Mouse (Mus musculus) gastrocnemius, postnatal 10 days (tissue): Measurements from ENCODE around the gene Creg2. TPM values are rescaled to one million over a fixed set of nuclear protein-coding genes. Genes with fewer than 3 reads are reported as not detected.
"Not testable (repeated sequence)": the region's sequence is repeated elsewhere in the genome, so short reads cannot be mapped to it uniquely, and the experiment has no call there.

Experiments used
- DNase-seq: peaks from one replicate; pipeline ENCODE4 v3.0.0; 2021; ENCODE audit warnings: mixed read lengths
- total RNA-seq, 2 experiments: library from RNA; stranded (reverse); gene quantifications; 2 replicates each; pipeline ENCODE4 v1.2.3; 2021

Gene Creg2
- total RNA-seq, 2 experiments from 2014 or later = 0.14 to 0.18 TPM

DNA sequence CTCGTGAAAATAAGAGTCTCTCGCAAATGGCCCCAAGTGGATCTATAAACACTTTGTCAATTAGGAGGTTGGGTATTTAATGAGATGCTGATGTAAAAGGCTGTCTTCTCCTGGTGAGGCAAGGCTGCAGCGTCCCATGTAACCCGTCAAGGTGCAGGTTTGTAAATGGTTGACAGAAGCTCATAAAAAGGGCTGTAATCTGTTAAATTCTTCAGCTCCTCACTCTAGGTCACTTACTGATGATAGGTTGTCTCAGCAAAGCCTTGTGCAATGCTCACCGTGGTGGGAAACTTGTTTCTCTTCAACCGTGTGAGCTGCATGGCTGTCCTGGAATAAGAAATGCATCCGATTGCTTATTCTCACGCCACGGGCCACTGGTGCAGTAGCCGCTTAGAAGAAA, 57.4 kb downstream of the Creg2 start:
- no peak for DNase-seq

- DNase-seq = no peak
Measured at GRCm38 (mm10) chr1:39592090-39592489, 59.2 kb downstream of the Creg2 start.

DNA sequence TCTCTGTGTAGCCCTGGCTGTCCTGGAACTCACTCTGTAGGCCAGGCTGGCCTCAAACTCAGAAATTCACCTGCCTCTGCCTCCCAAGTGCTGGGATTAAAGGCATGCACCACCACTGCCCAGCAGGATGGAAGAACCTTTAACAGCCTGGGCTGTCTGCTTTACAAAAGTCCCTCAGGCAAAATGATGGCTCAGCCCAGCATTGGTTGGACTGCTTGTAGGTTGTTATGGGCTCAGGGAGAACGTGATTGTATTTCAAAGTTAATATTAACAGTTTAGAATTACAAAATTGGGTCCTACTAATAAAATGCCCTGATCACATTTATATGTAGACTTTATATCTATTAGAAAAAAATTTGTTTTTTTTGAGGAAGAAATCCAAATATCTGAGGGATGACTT, 59.7 kb downstream of the Creg2 start:
- not testable (repeated sequence) for DNase-seq

GRCm38 (mm10) chr1:39590193-39590592, 61.1 kb downstream of the Creg2 start:
- no peak for DNase-seq

- DNase-seq = no peak
Measured at GRCm38 (mm10) chr1:39585416-39585815, 65.9 kb downstream of the Creg2 start.

DNA sequence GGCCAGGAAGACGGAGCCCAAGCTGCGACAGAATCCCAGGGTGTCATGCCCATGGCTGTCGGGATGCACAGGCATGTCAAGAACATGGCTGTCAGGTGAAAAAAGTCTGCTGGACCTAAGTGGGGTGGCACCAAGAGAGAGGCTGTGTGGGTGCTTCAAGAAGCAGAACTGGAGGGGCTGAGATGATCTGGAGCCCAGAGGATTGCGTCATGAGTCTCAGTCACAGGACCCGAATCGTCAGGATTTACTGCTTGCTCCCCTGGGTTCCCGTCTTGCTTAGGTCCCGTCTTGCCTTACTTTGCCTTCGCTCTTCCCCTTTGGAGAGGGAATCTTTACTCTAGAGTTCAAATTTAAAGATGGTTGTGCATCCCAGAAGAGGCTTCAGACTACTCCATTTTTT, 68.1 kb downstream of the Creg2 start:
- DNase-seq = no peak

- no peak for DNase-seq
Measured at GRCm38 (mm10) chr1:39581215-39581614, 70.1 kb downstream of the Creg2 start.

DNA sequence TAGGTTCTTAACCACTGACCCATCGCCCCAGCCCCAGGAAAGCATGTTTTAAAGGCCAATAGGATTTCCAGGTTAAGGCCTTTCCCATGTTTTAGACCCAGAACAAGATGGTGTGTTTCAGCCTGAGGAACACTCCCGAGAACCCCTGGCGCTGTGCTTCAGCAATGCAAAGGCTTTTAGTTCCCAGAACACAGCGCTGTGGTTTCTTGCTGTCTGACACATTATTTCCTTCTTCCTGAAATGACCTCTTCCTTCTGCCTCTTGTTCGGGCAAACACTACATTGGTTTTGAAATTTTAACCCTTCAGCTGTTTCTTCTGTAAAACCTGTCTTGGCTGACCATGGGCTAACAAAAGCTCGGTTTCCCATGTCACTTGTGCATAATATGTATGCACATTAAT, 72.1 kb downstream of the Creg2 start:
- DNase-seq = no peak

- DNase-seq = no peak
Measured at GRCm38 (mm10) chr1:39578446-39578845, 72.8 kb downstream of the Creg2 start.

- DNase-seq = peak; percentile 97
Measured at GRCm38 (mm10) chr1:39577253-39577705, 74.0 kb downstream of the Creg2 start, which contains the start of gene Rnf149. Gene Rnf149, minus strand, starts transcription at chr1:39577405.

GRCm38 (mm10) chr1:39576431-39577243, 74.6 kb downstream of the Creg2 start:
- DNase-seq = peak; percentile 62

DNA sequence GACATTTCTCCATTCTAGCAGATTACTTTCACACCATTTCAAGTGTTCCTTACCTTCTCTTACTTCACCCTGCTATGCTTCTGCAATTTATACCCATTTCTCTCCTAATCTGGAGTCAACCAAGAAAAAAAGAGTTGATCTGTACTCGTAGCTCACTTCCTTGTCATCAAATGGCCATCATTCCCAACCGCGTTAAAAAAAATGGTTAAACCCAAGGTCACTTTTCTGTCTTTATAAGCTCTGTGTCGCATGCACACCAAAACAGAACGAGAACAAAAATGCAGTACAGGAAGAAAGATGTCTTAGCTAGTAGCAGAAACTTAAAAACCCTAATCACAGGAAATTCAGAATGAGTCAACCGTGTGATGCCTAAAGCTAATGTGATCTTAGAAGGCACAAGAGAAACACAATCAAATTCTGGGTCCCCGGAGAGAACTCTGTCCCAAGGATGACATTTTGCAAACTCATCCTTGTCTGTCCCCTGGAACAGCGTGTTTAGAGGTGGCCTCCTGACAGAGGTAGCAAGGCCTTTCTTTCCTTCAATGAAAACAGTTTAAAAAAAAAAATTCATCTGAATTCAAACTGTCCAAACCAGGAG, 75.4 kb downstream of the Creg2 start:
- no peak for DNase-seq

DNA sequence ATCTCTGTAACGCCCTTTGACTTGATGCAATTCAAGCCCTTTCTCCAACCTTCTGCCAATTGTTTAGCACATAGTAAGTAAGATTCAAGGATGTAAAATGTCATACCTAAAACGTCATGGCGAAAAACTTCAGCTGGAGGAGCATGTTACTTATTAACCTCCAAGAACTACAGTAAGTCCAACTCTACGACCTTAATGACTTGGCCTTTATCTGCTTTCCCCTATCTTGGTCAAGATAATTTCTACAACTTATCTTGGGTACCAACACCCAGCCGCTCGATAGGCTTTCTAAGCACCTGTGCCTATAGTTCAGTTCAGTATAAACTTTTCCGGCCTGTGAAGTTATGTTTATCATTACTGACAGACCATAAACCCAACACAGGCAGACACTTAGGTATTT, 77.4 kb downstream of the Creg2 start:
- DNase-seq = no peak

DNA sequence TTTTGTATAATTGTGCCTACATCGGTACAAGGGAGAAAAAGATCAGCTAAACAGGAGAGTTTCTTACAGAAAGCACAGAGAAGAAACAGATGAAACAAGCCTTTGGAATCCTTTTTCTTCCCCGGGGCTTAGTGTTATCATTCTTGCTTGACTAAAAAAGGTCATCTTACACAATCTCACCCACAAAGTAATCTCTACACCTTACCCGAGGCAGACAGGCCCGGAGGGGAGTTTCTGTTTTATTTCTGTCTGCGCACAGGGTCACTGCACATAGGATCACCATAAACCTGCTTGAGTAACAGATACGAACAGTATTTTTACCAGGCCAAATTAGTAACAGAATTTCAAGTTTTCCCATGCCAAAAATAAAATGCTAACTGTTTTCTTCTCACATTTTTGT, 79.6 kb downstream of the Creg2 start:
- DNase-seq = no peak

Other genes starting within 250 kb of the Creg2 start
- gene Tbc1d8, start 172.7 kb downstream of the Creg2 start, total RNA-seq = 10 to 100 TPM in 1 of 2 experiments, 1 to 10 TPM in 1; 10.0 to 13.0 TPM
- 10 to 100 TPM; 19.2 to 19.6 TPM for gene Cnot11, start 116.5 kb downstream of the Creg2 start, total RNA-seq
- 10 to 100 TPM in 1 of 2 experiments, 1 to 10 TPM in 1; 9.3 to 11.2 TPM for gene Rnf149, start 74.1 kb downstream of the Creg2 start, total RNA-seq
- under 1 TPM; 0.25 to 0.45 TPM for gene Rfx8, start 69.5 kb upstream of the Creg2 start, total RNA-seq
- gene Gm3646, start 153.9 kb upstream of the Creg2 start, total RNA-seq = 1 to 10 TPM in 1 of 2 experiments, under 1 TPM in 1; 0.95 to 2.3 TPM
- 100 to 1,000 TPM in 1 of 2 experiments, 10 to 100 TPM in 1; 87.8 to 121 TPM for gene Map4k4, start 249.4 kb upstream of the Creg2 start, total RNA-seq